Mouse (Mus musculus): Measurements from ENCODE around the gene Hist1h3h. TPM values are rescaled to one million over a fixed set of nuclear protein-coding genes. Genes with fewer than 3 reads are reported as not detected.
A peak's percentile ranks its signal among the peaks of the same experiment; 100 is the strongest.
"Not testable (repeated sequence)": the region's sequence is repeated elsewhere in the genome, so short reads cannot be mapped to it uniquely, and the experiment has no call there.

Hist1h3h gene
- polyA plus RNA-seq, 1 experiment from 2014 or later = 14.2 TPM

DNA sequence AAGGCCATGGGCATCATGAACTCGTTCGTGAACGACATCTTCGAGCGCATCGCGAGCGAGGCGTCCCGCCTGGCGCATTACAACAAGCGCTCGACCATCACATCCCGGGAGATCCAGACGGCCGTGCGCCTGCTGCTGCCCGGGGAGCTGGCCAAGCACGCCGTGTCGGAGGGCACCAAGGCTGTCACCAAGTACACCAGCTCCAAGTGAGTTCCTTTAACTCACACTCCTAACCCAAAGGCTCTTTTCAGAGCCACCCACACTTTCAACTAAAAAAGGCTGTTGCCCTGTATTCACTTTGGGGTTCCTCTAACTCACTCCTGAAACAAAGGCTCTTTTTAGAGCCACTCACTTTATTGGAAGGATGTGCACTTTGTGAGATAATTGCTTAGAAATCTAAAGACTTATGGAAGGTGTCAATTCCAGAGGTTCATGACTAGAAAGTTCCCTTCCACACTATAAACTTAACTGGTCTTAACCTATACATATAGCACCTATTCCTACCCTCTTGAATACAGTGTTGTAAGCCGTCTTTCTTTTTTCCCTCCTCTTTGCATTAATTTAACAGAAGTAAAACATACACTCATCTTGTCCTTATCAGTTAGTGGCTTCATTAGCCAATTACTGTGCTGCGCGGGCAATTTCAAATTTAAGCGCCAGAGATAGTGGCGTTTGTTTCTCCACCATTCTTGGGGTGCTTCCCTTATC, 37.0 kb downstream of the Hist1h3h start:
- H3K36me3 ChIP-seq; H3K9me3 ChIP-seq (replicated peaks); H3K27me3 ChIP-seq: not testable (repeated sequence)
- peak; percentile 1; the same call in 1 of the 2 replicates for ATAC-seq (replicated peaks; ENCODE audit: low FRiP score)
- H3K9ac ChIP-seq = peak overlapping the region; percentile 53
- H3K4me1 ChIP-seq = peaks cover 14% of the 10 kb centered on the region; the same call in 1 of the 2 replicates
- peak overlapping the region; percentile 69 for H3K4me2 ChIP-seq
- H3K4me3 ChIP-seq (replicated peaks) = peak overlapping the region; percentile 49
- peak overlapping the region; percentile 97 for H3K27ac ChIP-seq
- under 1% methylated on average over 15 of the region's 26 CpGs for WGBS

DNA sequence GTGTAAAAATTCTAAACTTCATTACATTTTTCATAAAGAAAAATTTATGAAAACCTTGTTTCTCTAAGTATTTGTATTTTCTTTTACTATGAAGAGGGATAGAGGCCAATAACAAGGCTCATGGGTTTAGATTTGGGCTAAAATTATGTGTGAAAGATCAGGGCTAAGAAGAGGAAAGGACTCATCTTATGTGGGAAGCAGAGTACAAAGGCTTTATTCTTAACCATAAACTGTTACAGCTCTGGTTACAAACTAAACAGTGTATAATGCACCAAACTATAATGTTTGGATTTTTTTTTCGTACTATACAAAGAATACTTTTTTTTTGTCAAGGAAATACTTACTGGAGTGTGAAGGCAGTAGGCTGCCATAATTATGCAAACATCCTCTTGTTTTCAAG, 38.2 kb downstream of the Hist1h3h start:
- no peak for ATAC-seq (replicated peaks; ENCODE audit: low FRiP score)
- Histone ChIP-seq H3K36me3 (no peaks in the 10 kb centered on the region), H3K9ac (no peak overlapping the region), H3K4me3 (replicated peaks) (no peak overlapping the region; the same call in 1 of the 2 replicates), H3K27ac (no peak overlapping the region), H3K4me1 (peaks cover 13% of the 10 kb centered on the region; the same call in 1 of the 2 replicates), H3K27me3 (no peaks in the 10 kb centered on the region), H3K9me3 (replicated peaks) (no peaks in the 10 kb centered on the region), H3K4me2 (peak overlapping the region; percentile 44)
- WGBS = 49% methylated on average over 1 of the region's 1 CpGs

Small RNAs within 50 kb of the gene (microRNA-seq; reads per million reads assigned to microRNA genes)
- not detected for gene Gm44357
- gene Gm44367 = not detected
- gene Gm44454 = not detected

Other genes starting within 250 kb of the Hist1h3h start
- gene Nkapl, start 249.2 kb upstream of the Hist1h3h start, polyA plus RNA-seq (2015; fragmentation: Nextera tagmentation; extraction: Ambion mirVana) = 2.0 and 2.9 TPM in 2 replicates
- 3.5 and 4.0 TPM in 2 replicates for gene Zkscan4, start 238.8 kb upstream of the Hist1h3h start, polyA plus RNA-seq (2015; fragmentation: Nextera tagmentation; extraction: Ambion mirVana)
- not detected in 2 replicates for gene Gm10065, start 238.2 kb upstream of the Hist1h3h start, polyA plus RNA-seq (2015; fragmentation: Nextera tagmentation; extraction: Ambion mirVana)
- 0.10 and 0.42 TPM in 2 replicates for gene AK157302, start 222.4 kb upstream of the Hist1h3h start, polyA plus RNA-seq (2015; fragmentation: Nextera tagmentation; extraction: Ambion mirVana)
- 5.1 and 9.2 TPM in 2 replicates for gene Gm11273, start 216.2 kb upstream of the Hist1h3h start, polyA plus RNA-seq (2015; fragmentation: Nextera tagmentation; extraction: Ambion mirVana)
- 6.4 and 6.7 TPM in 2 replicates for gene Zkscan8, start 186.5 kb upstream of the Hist1h3h start, polyA plus RNA-seq (2015; fragmentation: Nextera tagmentation; extraction: Ambion mirVana)
- 0.13 and 0.21 TPM in 2 replicates for gene Olfr1366, start 174.9 kb upstream of the Hist1h3h start, polyA plus RNA-seq (2015; fragmentation: Nextera tagmentation; extraction: Ambion mirVana)
- gene Olfr1535, start 157.8 kb upstream of the Hist1h3h start, polyA plus RNA-seq (2015; fragmentation: Nextera tagmentation; extraction: Ambion mirVana) = not detected in 2 replicates
- gene Olfr1364, start 135.9 kb upstream of the Hist1h3h start, polyA plus RNA-seq (2015; fragmentation: Nextera tagmentation; extraction: Ambion mirVana) = not detected in 2 replicates
- not detected in 2 replicates for gene Olfr1362, start 103.6 kb upstream of the Hist1h3h start, polyA plus RNA-seq (2015; fragmentation: Nextera tagmentation; extraction: Ambion mirVana)
- not detected in 2 replicates for gene Olfr11, start 75.1 kb upstream of the Hist1h3h start, polyA plus RNA-seq (2015; fragmentation: Nextera tagmentation; extraction: Ambion mirVana)
- not detected in 2 replicates for gene Olfr1361, start 54.3 kb upstream of the Hist1h3h start, polyA plus RNA-seq (2015; fragmentation: Nextera tagmentation; extraction: Ambion mirVana)
- gene Olfr1360, start 40.3 kb upstream of the Hist1h3h start, polyA plus RNA-seq (2015; fragmentation: Nextera tagmentation; extraction: Ambion mirVana) = not detected in 2 replicates
- not detected in 2 replicates for gene Olfr1359, start 19.5 kb upstream of the Hist1h3h start, polyA plus RNA-seq (2015; fragmentation: Nextera tagmentation; extraction: Ambion mirVana)
- 1.6 and 4.5 TPM in 2 replicates for gene Hist1h2bl, start 1.5 kb upstream of the Hist1h3h start, polyA plus RNA-seq (2015; fragmentation: Nextera tagmentation; extraction: Ambion mirVana)
- 29.5 and 35.5 TPM in 2 replicates for gene Hist1h2ai, start 1.2 kb upstream of the Hist1h3h start, polyA plus RNA-seq (2015; fragmentation: Nextera tagmentation; extraction: Ambion mirVana)
- 4.6 and 5.2 TPM in 2 replicates for gene Hist1h2bm, start 4.4 kb downstream of the Hist1h3h start, polyA plus RNA-seq (2015; fragmentation: Nextera tagmentation; extraction: Ambion mirVana)
- gene Hist1h4j, start 17.4 kb downstream of the Hist1h3h start, polyA plus RNA-seq (2015; fragmentation: Nextera tagmentation; extraction: Ambion mirVana) = 0.91 and 1.9 TPM in 2 replicates
- gene Hist1h4k, start 32.8 kb downstream of the Hist1h3h start, polyA plus RNA-seq (2015; fragmentation: Nextera tagmentation; extraction: Ambion mirVana) = 2.5 and 5.4 TPM in 2 replicates
- 32.0 and 32.6 TPM in 2 replicates for gene Hist1h2ak, start 36.2 kb downstream of the Hist1h3h start, polyA plus RNA-seq (2015; fragmentation: Nextera tagmentation; extraction: Ambion mirVana)
- 2.2 and 6.0 TPM in 2 replicates for gene Hist1h2bn, start 36.5 kb downstream of the Hist1h3h start, polyA plus RNA-seq (2015; fragmentation: Nextera tagmentation; extraction: Ambion mirVana)
- 24.0 and 28.9 TPM in 2 replicates for gene Hist1h1b, start 63.0 kb downstream of the Hist1h3h start, polyA plus RNA-seq (2015; fragmentation: Nextera tagmentation; extraction: Ambion mirVana)
- 134 and 151 TPM in 2 replicates for gene Hist1h3i, start 65.7 kb downstream of the Hist1h3h start, polyA plus RNA-seq (2015; fragmentation: Nextera tagmentation; extraction: Ambion mirVana)
- 7.2 and 7.4 TPM in 2 replicates for gene Hist1h2an, start 69.6 kb downstream of the Hist1h3h start, polyA plus RNA-seq (2015; fragmentation: Nextera tagmentation; extraction: Ambion mirVana)
- 1.8 and 3.8 TPM in 2 replicates for gene Hist1h2bp, start 69.8 kb downstream of the Hist1h3h start, polyA plus RNA-seq (2015; fragmentation: Nextera tagmentation; extraction: Ambion mirVana)
- 19.6 and 28.7 TPM in 2 replicates for gene Hist1h2bq, start 92.5 kb downstream of the Hist1h3h start, polyA plus RNA-seq (2015; fragmentation: Nextera tagmentation; extraction: Ambion mirVana)
- 1.8 and 5.5 TPM in 2 replicates for gene Hist1h2ao, start 92.8 kb downstream of the Hist1h3h start, polyA plus RNA-seq (2015; fragmentation: Nextera tagmentation; extraction: Ambion mirVana)
- gene Hist1h4m, start 94.1 kb downstream of the Hist1h3h start, polyA plus RNA-seq (2015; fragmentation: Nextera tagmentation; extraction: Ambion mirVana) = not detected in 2 replicates
- 17.2 and 18.2 TPM in 2 replicates for gene Hist1h4n, start 114.5 kb downstream of the Hist1h3h start, polyA plus RNA-seq (2015; fragmentation: Nextera tagmentation; extraction: Ambion mirVana)
- gene Hist1h2ap, start 115.8 kb downstream of the Hist1h3h start, polyA plus RNA-seq (2015; fragmentation: Nextera tagmentation; extraction: Ambion mirVana) = 3,941 and 3,959 TPM in 2 replicates
- gene Hist1h2br, start 116.1 kb downstream of the Hist1h3h start, polyA plus RNA-seq (2015; fragmentation: Nextera tagmentation; extraction: Ambion mirVana) = 19.7 and 28.8 TPM in 2 replicates
- gene Zfp184, start 227.4 kb downstream of the Hist1h3h start, polyA plus RNA-seq (2015; fragmentation: Nextera tagmentation; extraction: Ambion mirVana) = 12.1 and 12.5 TPM in 2 replicates